Mouse (Mus musculus): ENCODE results near the gene 4930404H24Rik.

4930404H24Rik gene

GRCm38 (mm10) chr2:153528571-153529364 lies 36.2 kb downstream of the 4930404H24Rik start:
- DNase-seq (ENCODE audit: extremely low read depth, insufficient read length, low spot score), result no peak

DNA sequence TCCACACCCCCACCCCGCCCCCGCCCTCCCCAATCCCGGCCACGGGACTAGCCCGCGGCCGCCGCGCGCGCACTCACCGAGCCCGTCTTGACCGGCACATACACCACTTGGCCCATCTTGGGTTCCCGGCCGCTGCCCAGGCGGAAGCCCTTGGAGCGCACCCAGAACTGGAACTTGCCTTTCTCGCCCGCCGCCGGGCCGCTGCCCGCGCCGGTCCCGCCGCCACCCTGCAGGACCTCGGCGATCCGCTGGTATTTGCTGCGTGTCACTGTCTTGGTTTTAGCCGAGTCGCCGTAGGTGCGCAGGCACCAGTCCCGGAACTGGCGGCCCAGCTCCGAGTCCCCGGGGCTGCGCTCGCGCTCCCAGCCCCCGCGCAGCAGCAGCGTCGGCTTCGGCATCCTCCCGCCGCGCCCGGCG lies 36.8 kb downstream of the 4930404H24Rik start:
- DNase-seq (ENCODE audit: extremely low read depth, insufficient read length, low spot score), result no peak

DNA sequence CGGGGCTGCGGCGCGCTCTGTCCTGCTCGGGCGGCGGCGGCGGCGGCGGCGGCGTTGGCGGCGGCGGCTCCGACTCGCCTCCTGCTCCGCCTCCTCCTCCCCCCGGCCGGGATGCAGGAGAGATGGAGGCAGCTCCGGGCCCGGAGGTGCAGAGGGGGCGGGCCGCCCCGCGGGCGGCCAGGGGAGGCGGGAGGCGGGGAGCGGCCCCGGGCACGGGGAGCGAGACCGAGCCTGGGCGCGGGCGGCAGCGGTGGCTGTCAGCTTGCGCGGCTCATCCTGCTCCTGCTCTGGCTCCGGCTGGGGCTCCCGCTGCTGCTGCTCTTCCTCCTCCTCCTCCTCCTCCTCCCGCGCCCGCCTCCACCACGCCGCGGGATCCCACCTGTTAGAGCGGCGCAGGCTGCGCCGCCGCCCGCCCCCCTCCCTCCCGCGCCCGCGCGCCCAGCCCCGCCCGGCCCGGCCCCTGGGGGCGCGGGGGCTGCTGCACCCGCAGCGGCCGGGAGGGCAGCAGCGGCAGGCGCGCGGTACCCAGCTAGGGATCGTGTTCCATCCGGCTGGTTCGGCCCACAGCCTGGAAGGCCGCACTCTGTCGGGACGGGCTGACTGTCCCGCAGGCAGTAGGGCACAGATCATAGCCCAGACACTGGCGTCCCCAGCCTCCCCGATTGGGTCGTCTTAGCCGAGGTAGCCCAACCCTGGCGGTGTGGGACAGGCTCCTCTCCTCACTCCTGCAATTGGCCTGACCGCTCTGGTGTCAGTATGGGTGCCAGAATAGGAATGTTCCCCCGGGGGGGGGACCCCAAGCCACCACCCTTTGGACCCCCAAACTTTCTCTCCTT lies 37.6 kb downstream of the 4930404H24Rik start, which contains the start of gene Nol4l:
TSS of gene Nol4l (minus strand) at position 41 of the 836 bp plus-strand sequence.
- DNase-seq (ENCODE audit: extremely low read depth, insufficient read length, low spot score), result no peak

- DNase-seq (ENCODE audit: extremely low read depth, insufficient read length, low spot score), result no peak
These were observed 38.4 kb downstream of the 4930404H24Rik start for GRCm38 (mm10) chr2:153530948-153531347.

GRCm38 (mm10) chr2:153533981-153534380 lies 41.4 kb downstream of the 4930404H24Rik start:
- no peak for DNase-seq (ENCODE audit: extremely low read depth, insufficient read length, low spot score)

GRCm38 (mm10) chr2:153538898-153539297 lies 46.3 kb downstream of the 4930404H24Rik start:
- DNase-seq (ENCODE audit: extremely low read depth, insufficient read length, low spot score), result no peak

DNA sequence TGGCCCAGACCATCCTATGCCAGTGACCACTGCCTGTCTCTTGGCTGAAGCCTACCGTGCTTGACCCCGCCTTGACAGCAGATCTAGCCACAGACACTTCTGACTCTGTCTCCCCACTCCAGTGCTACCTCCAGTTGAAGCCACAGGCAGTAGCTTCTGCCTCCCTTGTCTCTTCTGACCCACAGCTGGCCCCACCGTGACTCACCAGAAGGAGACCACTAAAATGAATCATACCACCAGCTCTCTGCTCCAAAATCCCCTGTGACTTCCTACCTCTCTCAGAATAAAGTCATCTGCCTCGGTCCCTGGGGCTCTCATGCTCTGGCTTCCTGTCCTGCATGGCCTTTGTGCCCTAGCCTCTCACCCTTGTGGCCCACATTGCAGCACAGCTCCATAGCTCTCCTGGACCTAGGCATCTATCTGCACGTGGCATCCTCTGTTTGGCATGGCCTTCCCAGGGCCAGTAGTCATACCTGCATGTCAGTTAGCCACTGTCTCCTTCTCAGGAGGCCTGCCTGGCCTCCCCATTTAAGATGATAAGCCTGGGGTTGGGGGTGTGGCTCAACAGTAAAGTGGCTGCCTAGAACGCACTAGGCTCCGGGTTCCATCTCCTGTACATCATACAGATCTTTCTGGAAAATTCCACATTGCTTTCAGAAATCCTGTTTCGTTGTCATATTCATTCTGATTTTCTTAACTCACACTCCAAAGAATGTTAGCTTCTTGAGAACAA lies 50.5 kb downstream of the 4930404H24Rik start:
- DNase-seq (ENCODE audit: extremely low read depth, insufficient read length, low spot score), result peak; percentile 75

Measured in 3134 (cell line).